Mouse (Mus musculus): ENCODE measurements around the gene Tle1.

DNA sequence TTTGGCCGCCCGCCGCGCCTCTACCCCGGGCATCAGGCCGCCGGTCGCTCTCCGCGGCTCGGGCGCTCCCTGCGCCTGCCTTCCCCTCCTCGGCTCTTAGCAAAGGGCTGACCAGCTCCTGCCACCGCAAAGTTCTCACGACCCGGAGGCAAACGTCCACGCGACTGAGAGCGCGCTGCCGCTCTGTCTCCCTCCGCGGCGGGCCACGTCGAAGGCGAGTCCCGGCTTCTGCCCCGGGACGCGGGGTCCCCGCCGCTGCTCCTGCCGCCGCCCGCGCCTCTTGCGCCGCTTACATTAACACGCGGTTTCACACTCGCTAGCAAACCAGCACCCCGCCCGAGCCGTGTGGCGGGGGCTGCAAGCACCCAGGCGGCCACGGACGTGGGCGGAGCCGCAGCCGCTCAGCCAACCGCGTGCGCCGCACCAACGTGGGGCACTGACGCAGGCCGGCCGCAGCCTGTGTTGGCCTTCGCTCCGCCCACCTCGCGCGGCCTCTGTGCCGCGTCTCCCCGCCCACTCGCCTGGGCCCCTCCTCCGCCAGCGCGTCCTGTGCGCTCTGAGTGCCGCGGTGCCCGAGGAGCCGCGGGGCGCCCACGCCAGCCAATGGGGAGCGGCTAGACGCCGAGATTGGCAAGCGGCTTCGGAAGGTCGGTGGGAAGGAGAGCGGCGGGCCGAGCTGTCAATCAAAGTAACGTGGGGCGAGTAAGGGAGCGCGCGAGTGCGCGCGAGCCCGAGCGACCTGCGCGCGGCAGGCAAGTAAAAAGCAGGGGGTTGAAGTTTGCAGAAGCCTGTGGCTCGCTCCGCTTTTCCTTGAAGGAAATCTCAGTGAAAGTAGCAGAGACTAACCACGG is at the start of gene Tle1:
- TF ChIP-seq POLR2A (IDR thresholded peaks at IDR 0.05; ENCODE audit: borderline replicate concordance, insufficient read depth, low read length) (no peak), CTCF (IDR thresholded peaks at IDR 0.05; ENCODE audit: borderline replicate concordance, insufficient read depth, low read depth, low read length) (no peak)

Measured in cerebellum, adult 2 months (tissue).